Mouse (Mus musculus) thymus, postnatal 4 days (tissue): Measurements from ENCODE around the gene Fam13c.
"Not testable (repeated sequence)": the region's sequence is repeated elsewhere in the genome, so short reads cannot be mapped to it uniquely, and the experiment has no call there.

ENCODE experiments used
- DNase-seq: peaks from one replicate; pipeline ENCODE4 v3.0.0; 2021

The Fam13c gene

GRCm38 (mm10) chr10:70439676-70440521 lies at the start of gene Fam13c:
Gene Fam13c (plus strand): TSS chr10:70440481.
- no peak for DNase-seq

GRCm38 (mm10) chr10:70395900-70396299 lies 44.4 kb upstream of the Fam13c start:
- no peak for DNase-seq

GRCm38 (mm10) chr10:70398224-70398623 lies 42.1 kb upstream of the Fam13c start:
- DNase-seq = no peak

GRCm38 (mm10) chr10:70402006-70402405 lies 38.3 kb upstream of the Fam13c start:
- no peak for DNase-seq

- DNase-seq = no peak
Observed at GRCm38 (mm10) chr10:70402711-70403110, 37.6 kb upstream of the Fam13c start.

GRCm38 (mm10) chr10:70417811-70418486 lies 22.3 kb upstream of the Fam13c start:
- no peak for DNase-seq

GRCm38 (mm10) chr10:70419282-70420264 lies 20.7 kb upstream of the Fam13c start:
- no peak for DNase-seq

- DNase-seq = no peak
Observed at GRCm38 (mm10) chr10:70426373-70426772, 13.9 kb upstream of the Fam13c start.

- DNase-seq = no peak
Observed at GRCm38 (mm10) chr10:70428121-70428662, 12.1 kb upstream of the Fam13c start.

GRCm38 (mm10) chr10:70429341-70429740 lies 10.9 kb upstream of the Fam13c start:
- DNase-seq = no peak

- no peak for DNase-seq
Observed at GRCm38 (mm10) chr10:70433334-70433733, 6.9 kb upstream of the Fam13c start.

- DNase-seq = not testable (repeated sequence)
Observed at GRCm38 (mm10) chr10:70433736-70434135, 6.5 kb upstream of the Fam13c start.

GRCm38 (mm10) chr10:70436656-70437055 lies 3.6 kb upstream of the Fam13c start:
- no peak for DNase-seq

GRCm38 (mm10) chr10:70437289-70437688 lies 3.0 kb upstream of the Fam13c start:
- DNase-seq = no peak

GRCm38 (mm10) chr10:70440639-70441461 lies 569 bp downstream of the Fam13c start:
- DNase-seq = no peak

- DNase-seq = no peak
Observed at GRCm38 (mm10) chr10:70442156-70442555, 1.9 kb downstream of the Fam13c start.

GRCm38 (mm10) chr10:70442623-70443022 lies 2.3 kb downstream of the Fam13c start:
- DNase-seq = no peak

- no peak for DNase-seq
Observed at GRCm38 (mm10) chr10:70447787-70448186, 7.5 kb downstream of the Fam13c start.

GRCm38 (mm10) chr10:70449206-70449605 lies 8.9 kb downstream of the Fam13c start:
- DNase-seq = no peak

- no peak for DNase-seq
Observed at GRCm38 (mm10) chr10:70455886-70456305, 15.6 kb downstream of the Fam13c start.

GRCm38 (mm10) chr10:70458574-70459263 lies 18.4 kb downstream of the Fam13c start:
- no peak for DNase-seq
